Mouse (Mus musculus): ENCODE measurements around the gene Kcnd3. TPM values are rescaled to one million over a fixed set of nuclear protein-coding genes. Genes with fewer than 3 reads are reported as not detected.

The Kcnd3 gene
- polyA plus RNA-seq, 1 experiment from 2014 or later, result 0.10 TPM

DNA sequence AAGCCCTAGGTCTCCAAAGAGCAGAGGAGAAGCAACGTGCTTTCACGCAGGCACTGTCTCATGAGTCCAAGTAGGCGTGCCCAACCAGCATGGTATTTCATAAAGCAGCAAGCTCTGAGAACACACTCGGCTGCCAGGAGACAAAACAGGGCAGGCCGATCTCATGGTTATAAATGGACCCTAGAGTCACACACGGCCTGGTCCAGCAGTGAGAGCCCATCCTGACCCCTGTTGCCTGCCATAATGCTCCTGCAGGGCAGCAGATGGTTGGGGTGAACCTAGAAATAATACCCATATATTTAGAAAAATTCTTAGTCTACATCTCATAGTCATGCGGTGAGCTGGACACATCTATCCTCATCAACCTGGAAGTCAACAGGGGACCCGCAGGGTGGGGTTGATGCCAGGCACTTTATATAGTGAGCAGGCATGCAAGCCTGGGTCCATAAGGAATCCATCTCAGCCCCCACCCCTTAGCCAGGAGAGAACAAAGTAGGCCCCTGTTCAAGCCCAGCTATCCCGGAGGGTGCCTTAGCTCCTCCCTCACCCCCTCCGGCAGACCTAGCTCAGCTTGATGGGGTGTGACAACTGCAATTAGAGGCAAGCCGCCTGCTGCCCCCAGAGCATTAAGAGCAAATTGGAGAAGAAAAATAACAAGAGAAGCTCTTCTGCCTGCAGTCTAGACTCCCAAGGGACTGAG, 265.9 kb downstream of the Kcnd3 start:
- H3K27me3 ChIP-seq, result peaks cover 10% of the 10 kb centered on the region; the same call in 1 of the 2 replicates
- H3K27ac ChIP-seq, result no peak overlapping the region
- DNase-seq (no peak), ATAC-seq (ENCODE audit: low read depth) (no peak)
- no peak overlapping the region for H3K9ac ChIP-seq
- no peaks in the 10 kb centered on the region for H3K36me3 ChIP-seq
- H3K4me2 ChIP-seq, result no peak overlapping the region
- peaks cover 8% of the 10 kb centered on the region for H3K4me1 ChIP-seq (replicated peaks)
- 75% methylated on average over 11 of the region's 11 CpGs for WGBS (ENCODE audit: insufficient replicate concordance)
- no peak overlapping the region for H3K4me3 ChIP-seq (replicated peaks)
- H3K9me3 ChIP-seq (replicated peaks), result no peaks in the 10 kb centered on the region

GRCm38 (mm10) chr3:105718746-105719145, 266.6 kb downstream of the Kcnd3 start:
- 11% methylated on average over 4 of the region's 4 CpGs for WGBS (ENCODE audit: insufficient replicate concordance)
- DNase-seq (no peak), ATAC-seq (ENCODE audit: low read depth) (no peak)
- H3K4me3 ChIP-seq (replicated peaks), result no peak overlapping the region
- no peak overlapping the region for H3K4me2 ChIP-seq
- H3K9ac ChIP-seq, result no peak overlapping the region
- H3K36me3 ChIP-seq, result 0 out of 2 replicates have a peak, but pooled peaks cover under 1% of the 10 kb centered on the region
- H3K27ac ChIP-seq, result no peak overlapping the region
- H3K9me3 ChIP-seq (replicated peaks), result no peaks in the 10 kb centered on the region
- peaks cover 8% of the 10 kb centered on the region for H3K4me1 ChIP-seq (replicated peaks)
- peaks cover 6% of the 10 kb centered on the region; the same call in 1 of the 2 replicates for H3K27me3 ChIP-seq

GRCm38 (mm10) chr3:105719979-105720378, 267.8 kb downstream of the Kcnd3 start:
- H3K4me1 ChIP-seq (replicated peaks), result peaks cover 8% of the 10 kb centered on the region
- no peak overlapping the region for H3K27ac ChIP-seq
- peaks cover 3% of the 10 kb centered on the region; the same call in 1 of the 2 replicates for H3K27me3 ChIP-seq
- ATAC-seq (ENCODE audit: low read depth), result no peak
- no peak overlapping the region for H3K9ac ChIP-seq
- H3K36me3 ChIP-seq, result 0 out of 2 replicates have a peak, but pooled peaks cover 5% of the 10 kb centered on the region
- H3K4me2 ChIP-seq, result no peak overlapping the region
- DNase-seq, result no peak
- no peak overlapping the region for H3K4me3 ChIP-seq (replicated peaks)
- 44% methylated on average over 4 of the region's 4 CpGs for WGBS (ENCODE audit: insufficient replicate concordance)
- H3K9me3 ChIP-seq (replicated peaks), result no peaks in the 10 kb centered on the region

- WGBS (ENCODE audit: insufficient replicate concordance), result 63% methylated on average over 4 of the region's 4 CpGs
- ATAC-seq (ENCODE audit: low read depth) (no peak), DNase-seq (no peak)
- 0 out of 2 replicates have a peak, but pooled peaks cover 5% of the 10 kb centered on the region for H3K36me3 ChIP-seq
- no peak overlapping the region for H3K4me2 ChIP-seq
- H3K27me3 ChIP-seq, result peaks cover 3% of the 10 kb centered on the region; the same call in 1 of the 2 replicates
- H3K27ac ChIP-seq, result no peak overlapping the region
- no peak overlapping the region for H3K9ac ChIP-seq
- H3K4me3 ChIP-seq (replicated peaks), result no peak overlapping the region
- peaks cover 8% of the 10 kb centered on the region for H3K4me1 ChIP-seq (replicated peaks)
- H3K9me3 ChIP-seq (replicated peaks), result no peaks in the 10 kb centered on the region
Observed at GRCm38 (mm10) chr3:105720514-105720913, 268.4 kb downstream of the Kcnd3 start.

GRCm38 (mm10) chr3:105721681-105722201, 269.6 kb downstream of the Kcnd3 start:
- Histone ChIP-seq H3K27me3 (no peaks in the 10 kb centered on the region), H3K36me3 (peaks cover 11% of the 10 kb centered on the region; the same call in 1 of the 2 replicates), H3K9ac (no peak overlapping the region), H3K9me3 (replicated peaks) (no peaks in the 10 kb centered on the region), H3K4me3 (replicated peaks) (no peak overlapping the region), H3K4me2 (no peak overlapping the region), H3K4me1 (replicated peaks) (no peaks in the 10 kb centered on the region; the same call in none of the 2 replicates), H3K27ac (no peak overlapping the region)
- ATAC-seq (ENCODE audit: low read depth) (no peak), DNase-seq (no peak)
- 56% methylated on average over 2 of the region's 2 CpGs for WGBS (ENCODE audit: insufficient replicate concordance)

GRCm38 (mm10) chr3:105722510-105722909, 270.4 kb downstream of the Kcnd3 start:
- no peaks in the 10 kb centered on the region; the same call in 1 of the 2 replicates for H3K4me1 ChIP-seq (replicated peaks)
- ATAC-seq (ENCODE audit: low read depth), result no peak
- no peaks in the 10 kb centered on the region for H3K27me3 ChIP-seq
- WGBS (ENCODE audit: insufficient replicate concordance), result 88% methylated on average over 3 of the region's 3 CpGs
- H3K4me3 ChIP-seq (replicated peaks), result no peak overlapping the region
- no peak overlapping the region for H3K27ac ChIP-seq
- peaks cover 15% of the 10 kb centered on the region; the same call in 1 of the 2 replicates for H3K36me3 ChIP-seq
- no peak for DNase-seq
- no peak overlapping the region for H3K9ac ChIP-seq
- H3K9me3 ChIP-seq (replicated peaks), result no peaks in the 10 kb centered on the region
- H3K4me2 ChIP-seq, result no peak overlapping the region

Other genes starting within 250 kb of the Kcnd3 start
- gene Ddx20, start 235.2 kb downstream of the Kcnd3 start, polyA plus RNA-seq (2015; fragmentation: Nextera tagmentation; extraction: Ambion mirVana), result 24.8 and 28.9 TPM in 2 replicates